Mouse (Mus musculus): Measurements from ENCODE around the gene Ackr2. TPM values are rescaled to one million over a fixed set of nuclear protein-coding genes. Genes with fewer than 3 reads are reported as not detected.

The Ackr2 gene
- total RNA-seq (2023): not detected in 2 replicates

GRCm38 (mm10) chr9:121898245-121898644 lies at the start of gene Ackr2:
Gene Ackr2, plus strand, starts transcription at chr9:121898355.

GRCm38 (mm10) chr9:121858153-121858488 lies 40.0 kb upstream of the Ackr2 start, which contains the start of gene Higd1a:
Gene Higd1a, minus strand, starts transcription at chr9:121858362.

GRCm38 (mm10) chr9:121916102-121916501 lies 17.9 kb downstream of the Ackr2 start, which contains the start of gene Cyp8b1:
Gene Cyp8b1, minus strand, starts transcription at chr9:121916305.

GRCm38 (mm10) chr9:121950418-121951113 lies 52.4 kb downstream of the Ackr2 start, which contains the start of gene Fam198a:
Gene Fam198a, plus strand, starts transcription at chr9:121950988.

Other genes starting within 250 kb of the Ackr2 start
- gene Sec22c, start 192.9 kb upstream of the Ackr2 start, total RNA-seq (2023): 35.5 and 40.5 TPM in 2 replicates
- gene Ss18l2, start 188.0 kb upstream of the Ackr2 start, total RNA-seq (2023): 18.0 and 18.3 TPM in 2 replicates
- gene Nktr, start 179.2 kb upstream of the Ackr2 start, total RNA-seq (2023): 270 and 434 TPM in 2 replicates
- gene Zfp651, start 139.0 kb upstream of the Ackr2 start, total RNA-seq (2023): 0.41 and 0.75 TPM in 2 replicates
- not detected in 2 replicates for gene Klhl40, start 120.7 kb upstream of the Ackr2 start, total RNA-seq (2023)
- gene Hhatl, start 105.8 kb upstream of the Ackr2 start, total RNA-seq (2023): not detected in 2 replicates
- not detected in 2 replicates for gene Ccdc13, start 58.9 kb upstream of the Ackr2 start, total RNA-seq (2023)
- 26.3 and 31.1 TPM in 2 replicates for gene Higd1a, start 40.0 kb upstream of the Ackr2 start, total RNA-seq (2023)
- gene Cyp8b1, start 17.9 kb downstream of the Ackr2 start, total RNA-seq (2023): not detected in 2 replicates
- gene Fam198a, start 52.6 kb downstream of the Ackr2 start, total RNA-seq (2023): not detected in 2 replicates
- gene Pomgnt2, start 98.8 kb downstream of the Ackr2 start, total RNA-seq (2023): 0.54 and 0.69 TPM in 2 replicates
- 149 and 159 TPM in 2 replicates for gene Snrk, start 218.9 kb downstream of the Ackr2 start, total RNA-seq (2023)